Mouse (Mus musculus): ENCODE measurements at regions not wholly inside any gene's neighbourhood (a gene's known extent, or its start where the extent isn't known, plus 50 kb on each side); places are given as distances from the start of the nearest gene placed in this dataset.
A peak's percentile ranks its signal among the peaks of the same experiment; 100 is the strongest.

DNA sequence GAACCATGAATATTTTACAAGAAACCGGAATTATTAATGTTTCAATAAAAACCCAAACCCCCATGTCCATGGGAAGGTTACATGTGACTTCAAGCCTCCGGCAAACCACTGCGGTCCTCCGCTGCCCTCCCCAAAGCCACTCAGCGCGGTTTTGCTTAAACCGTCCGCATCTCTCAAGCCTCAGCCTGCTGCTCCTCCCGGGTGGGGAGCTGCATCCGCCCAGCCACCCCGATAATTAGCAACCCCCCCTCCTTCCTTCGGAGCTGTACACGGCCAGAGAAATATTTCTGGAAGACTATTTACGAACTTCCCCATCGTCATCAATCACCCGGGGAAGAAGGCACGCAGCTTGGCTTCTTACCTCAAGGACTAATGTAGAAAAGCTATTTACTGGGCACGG, 94.7 kb upstream of the Runx3 start:
- 61% methylated on average over 18 of the region's 18 CpGs for WGBS
- H3K27me3 ChIP-seq (replicated peaks; ENCODE audit: control insufficient read depth, insufficient read depth, low read length): peaks cover 17% of the 10 kb centered on the region

DNA sequence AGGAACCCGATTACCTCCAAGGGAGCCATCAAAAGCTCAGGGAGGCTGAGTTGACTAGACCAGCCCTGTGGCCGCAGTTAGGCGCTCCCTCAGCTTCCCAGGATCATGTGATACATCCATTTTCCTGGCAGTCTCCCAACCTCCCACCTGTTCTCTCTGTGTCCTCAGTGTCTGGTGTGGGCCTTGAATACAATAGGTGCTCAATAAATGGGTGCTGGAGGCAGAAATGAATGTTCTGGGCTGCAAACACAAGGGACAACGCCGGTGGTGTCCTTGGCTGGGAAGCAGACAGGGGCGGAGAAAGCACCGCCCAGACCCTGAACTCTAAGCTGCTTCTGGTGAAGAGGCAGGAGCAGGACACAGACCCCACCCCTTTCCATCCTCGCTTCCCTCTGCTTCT, 93.3 kb upstream of the Runx3 start:
- ATAC-seq (replicated peaks; ENCODE audit: low FRiP score): no peak
- no peak overlapping the region for H3K27ac ChIP-seq (ENCODE audit: low read depth, low read length)
- H3K4me3 ChIP-seq (ENCODE audit: low read depth, low read length): no peak overlapping the region
- H3K9me3 ChIP-seq (ENCODE audit: control insufficient read depth, low read length): 0 out of 2 replicates have a peak, but pooled peaks cover 3% of the 10 kb centered on the region
- no peak for DNase-seq (ENCODE audit: low spot score)
- H3K9ac ChIP-seq (ENCODE audit: low read depth, low read length): no peak overlapping the region
- no peaks in the 10 kb centered on the region for H3K4me1 ChIP-seq (replicated peaks; ENCODE audit: control insufficient read depth, insufficient read depth, low read length)
- H3K27me3 ChIP-seq (replicated peaks; ENCODE audit: control insufficient read depth, insufficient read depth, low read length): peaks cover 19% of the 10 kb centered on the region
- H3K36me3 ChIP-seq (ENCODE audit: control insufficient read depth, insufficient read depth, low read length): no peaks in the 10 kb centered on the region
- H3K4me2 ChIP-seq: no peak overlapping the region
- WGBS: 55% methylated on average over 8 of the region's 8 CpGs

More for the DNA sequence above, 94.7 kb upstream of the Runx3 start:
- Histone ChIP-seq H3K4me3 (ENCODE audit: low read depth, low read length) (no peak overlapping the region), H3K36me3 (ENCODE audit: control insufficient read depth, insufficient read depth, low read length) (no peaks in the 10 kb centered on the region), H3K27ac (ENCODE audit: low read depth, low read length) (no peak overlapping the region), H3K9me3 (ENCODE audit: control insufficient read depth, low read length) (0 out of 2 replicates have a peak, but pooled peaks cover 3% of the 10 kb centered on the region), H3K4me2 (no peak overlapping the region), H3K9ac (ENCODE audit: low read depth, low read length) (no peak overlapping the region), H3K4me1 (replicated peaks; ENCODE audit: control insufficient read depth, insufficient read depth, low read length) (no peaks in the 10 kb centered on the region)
- DNase-seq (ENCODE audit: low spot score) (no peak), ATAC-seq (replicated peaks; ENCODE audit: low FRiP score) (no peak)

- H3K4me1 ChIP-seq (replicated peaks; ENCODE audit: control insufficient read depth, insufficient read depth, low read length): no peaks in the 10 kb centered on the region
- ATAC-seq (replicated peaks; ENCODE audit: low FRiP score) (no peak), DNase-seq (ENCODE audit: low spot score) (no peak)
- no peak overlapping the region for H3K4me3 ChIP-seq (ENCODE audit: low read depth, low read length)
- H3K4me2 ChIP-seq: no peak overlapping the region
- H3K9me3 ChIP-seq (ENCODE audit: control insufficient read depth, low read length): no peaks in the 10 kb centered on the region
- 51% methylated on average over 2 of the region's 2 CpGs for WGBS
- H3K27ac ChIP-seq (ENCODE audit: low read depth, low read length): no peak overlapping the region
- H3K9ac ChIP-seq (ENCODE audit: low read depth, low read length): no peak overlapping the region
- peaks cover 21% of the 10 kb centered on the region for H3K27me3 ChIP-seq (replicated peaks; ENCODE audit: control insufficient read depth, insufficient read depth, low read length)
- no peaks in the 10 kb centered on the region for H3K36me3 ChIP-seq (ENCODE audit: control insufficient read depth, insufficient read depth, low read length)
Measured at GRCm38 (mm10) chr4:135029723-135030122, 90.7 kb upstream of the Runx3 start.

DNA sequence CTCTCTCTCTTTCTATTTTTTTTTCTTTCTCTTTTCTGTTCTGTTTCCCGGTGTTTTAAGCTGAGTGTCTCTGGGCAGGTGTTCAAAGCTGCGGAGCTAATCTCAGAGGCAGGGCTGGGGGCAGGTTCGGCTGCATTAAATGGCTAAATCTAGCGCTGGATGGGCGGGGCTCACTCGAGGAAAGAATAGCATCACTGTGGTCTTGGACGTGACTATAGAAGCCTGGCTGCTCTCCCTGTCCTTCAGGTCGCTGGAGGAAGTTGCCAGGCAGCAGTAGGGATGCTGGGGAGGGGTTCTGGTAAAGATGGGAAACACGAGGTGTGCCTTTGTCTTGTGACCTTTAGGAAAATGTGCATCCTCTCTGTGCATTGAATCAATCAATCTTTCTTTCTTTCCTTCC, 88.0 kb upstream of the Runx3 start:
- H3K9me3 ChIP-seq (ENCODE audit: control insufficient read depth, low read length): no peaks in the 10 kb centered on the region
- H3K27ac ChIP-seq (ENCODE audit: low read depth, low read length): no peak overlapping the region
- no peak overlapping the region for H3K9ac ChIP-seq (ENCODE audit: low read depth, low read length)
- 49% methylated on average over 9 of the region's 9 CpGs for WGBS
- no peaks in the 10 kb centered on the region for H3K4me1 ChIP-seq (replicated peaks; ENCODE audit: control insufficient read depth, insufficient read depth, low read length)
- no peak overlapping the region for H3K4me2 ChIP-seq
- peaks cover 9% of the 10 kb centered on the region for H3K27me3 ChIP-seq (replicated peaks; ENCODE audit: control insufficient read depth, insufficient read depth, low read length)
- no peaks in the 10 kb centered on the region for H3K36me3 ChIP-seq (ENCODE audit: control insufficient read depth, insufficient read depth, low read length)
- no peak overlapping the region for H3K4me3 ChIP-seq (ENCODE audit: low read depth, low read length)
- ATAC-seq (replicated peaks; ENCODE audit: low FRiP score): no peak
- DNase-seq (ENCODE audit: low spot score): no peak

DNA sequence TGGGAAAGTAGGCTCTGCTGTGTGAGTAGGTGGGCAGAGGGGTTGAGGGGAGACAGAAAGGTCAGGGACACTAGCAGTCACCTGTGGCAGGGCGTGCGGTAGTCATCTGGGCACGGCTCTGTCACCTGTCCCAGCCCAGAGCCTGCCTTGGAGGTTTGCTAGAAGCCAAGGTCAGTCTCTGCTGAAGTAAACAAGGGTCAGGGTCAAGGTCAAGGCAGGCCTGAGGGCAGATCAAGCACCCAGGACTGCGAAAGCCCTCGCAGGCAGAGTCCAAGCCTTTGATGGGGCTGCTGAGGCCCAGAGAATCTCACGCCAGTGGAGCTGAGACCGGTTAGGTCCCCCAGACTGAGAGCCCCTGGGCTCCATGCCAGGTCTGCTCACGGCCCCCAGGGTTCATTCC, 87.2 kb upstream of the Runx3 start:
- H3K4me2 ChIP-seq: no peak overlapping the region
- DNase-seq (ENCODE audit: low spot score) (no peak), ATAC-seq (replicated peaks; ENCODE audit: low FRiP score) (no peak)
- H3K9me3 ChIP-seq (ENCODE audit: control insufficient read depth, low read length): no peaks in the 10 kb centered on the region
- no peak overlapping the region for H3K27ac ChIP-seq (ENCODE audit: low read depth, low read length)
- H3K27me3 ChIP-seq (replicated peaks; ENCODE audit: control insufficient read depth, insufficient read depth, low read length): peaks cover 9% of the 10 kb centered on the region
- no peak overlapping the region for H3K4me3 ChIP-seq (ENCODE audit: low read depth, low read length)
- no peak overlapping the region for H3K9ac ChIP-seq (ENCODE audit: low read depth, low read length)
- H3K4me1 ChIP-seq (replicated peaks; ENCODE audit: control insufficient read depth, insufficient read depth, low read length): no peaks in the 10 kb centered on the region
- 77% methylated on average over 8 of the region's 8 CpGs for WGBS
- H3K36me3 ChIP-seq (ENCODE audit: control insufficient read depth, insufficient read depth, low read length): no peaks in the 10 kb centered on the region

GRCm38 (mm10) chr4:135034406-135034805, 86.0 kb upstream of the Runx3 start:
- ATAC-seq (replicated peaks; ENCODE audit: low FRiP score) (no peak), DNase-seq (ENCODE audit: low spot score) (peak; percentile 60)
- no peak overlapping the region for H3K27ac ChIP-seq (ENCODE audit: low read depth, low read length)
- no peaks in the 10 kb centered on the region for H3K4me1 ChIP-seq (replicated peaks; ENCODE audit: control insufficient read depth, insufficient read depth, low read length)
- 31% methylated on average over 7 of the region's 7 CpGs for WGBS
- H3K9me3 ChIP-seq (ENCODE audit: control insufficient read depth, low read length): no peaks in the 10 kb centered on the region
- no peaks in the 10 kb centered on the region for H3K36me3 ChIP-seq (ENCODE audit: control insufficient read depth, insufficient read depth, low read length)
- H3K27me3 ChIP-seq (replicated peaks; ENCODE audit: control insufficient read depth, insufficient read depth, low read length): peaks cover 9% of the 10 kb centered on the region
- H3K4me2 ChIP-seq: no peak overlapping the region
- H3K4me3 ChIP-seq (ENCODE audit: low read depth, low read length): no peak overlapping the region
- H3K9ac ChIP-seq (ENCODE audit: low read depth, low read length): no peak overlapping the region

DNA sequence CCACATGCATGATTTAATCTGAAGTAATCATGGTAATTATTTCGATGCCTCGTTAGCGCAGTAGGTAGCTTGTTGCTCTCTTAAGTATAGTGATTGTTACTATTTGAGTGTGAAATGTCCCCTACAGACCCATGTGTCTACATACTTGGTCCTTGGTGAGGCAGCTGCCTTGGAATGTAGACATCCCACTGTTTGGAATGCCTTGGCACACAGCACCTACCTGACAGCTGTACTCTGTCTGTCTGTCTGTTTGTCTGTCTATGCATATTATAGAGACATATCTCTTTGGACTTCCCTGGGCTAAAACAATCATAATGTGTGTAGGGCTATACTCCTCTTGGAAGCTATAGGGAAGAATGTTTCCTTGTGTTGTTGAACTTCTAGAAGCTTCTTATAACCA, 83.7 kb upstream of the Runx3 start:
- H3K27ac ChIP-seq (ENCODE audit: low read depth, low read length): no peak overlapping the region
- H3K9ac ChIP-seq (ENCODE audit: low read depth, low read length): no peak overlapping the region
- no peaks in the 10 kb centered on the region for H3K4me1 ChIP-seq (replicated peaks; ENCODE audit: control insufficient read depth, insufficient read depth, low read length)
- no peaks in the 10 kb centered on the region for H3K36me3 ChIP-seq (ENCODE audit: control insufficient read depth, insufficient read depth, low read length)
- 0 out of 2 replicates have a peak, but pooled peaks cover 3% of the 10 kb centered on the region for H3K27me3 ChIP-seq (replicated peaks; ENCODE audit: control insufficient read depth, insufficient read depth, low read length)
- H3K9me3 ChIP-seq (ENCODE audit: control insufficient read depth, low read length): no peaks in the 10 kb centered on the region
- no peak overlapping the region for H3K4me3 ChIP-seq (ENCODE audit: low read depth, low read length)
- ATAC-seq (replicated peaks; ENCODE audit: low FRiP score) (no peak), DNase-seq (ENCODE audit: low spot score) (no peak)
- 92% methylated on average over 3 of the region's 3 CpGs for WGBS
- H3K4me2 ChIP-seq: no peak overlapping the region

DNA sequence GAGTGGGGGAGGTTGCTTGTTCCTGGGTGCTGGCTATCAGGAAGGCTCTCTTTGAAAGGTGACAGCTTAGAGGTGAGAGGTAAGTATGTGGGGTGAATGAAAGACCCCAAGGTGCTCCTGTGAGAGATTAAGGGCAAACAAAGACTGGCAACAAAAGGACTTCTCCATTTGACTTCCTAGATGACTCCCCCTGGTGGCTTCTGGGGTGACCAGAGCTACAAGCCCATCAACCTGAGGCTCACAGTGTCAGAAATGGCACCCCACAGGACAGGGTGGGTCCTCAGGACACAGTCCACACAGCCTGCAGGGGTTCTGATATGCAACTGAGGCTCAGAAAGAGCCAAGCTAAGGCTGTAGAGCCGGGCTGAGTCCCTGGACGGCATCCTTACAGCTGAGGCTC, 81.2 kb upstream of the Runx3 start:
- H3K36me3 ChIP-seq (ENCODE audit: control insufficient read depth, insufficient read depth, low read length): no peaks in the 10 kb centered on the region
- no peaks in the 10 kb centered on the region for H3K9me3 ChIP-seq (ENCODE audit: control insufficient read depth, low read length)
- H3K4me3 ChIP-seq (ENCODE audit: low read depth, low read length): no peak overlapping the region
- no peak overlapping the region for H3K27ac ChIP-seq (ENCODE audit: low read depth, low read length)
- DNase-seq (ENCODE audit: low spot score): no peak
- no peak for ATAC-seq (replicated peaks; ENCODE audit: low FRiP score)
- WGBS: 61% methylated on average over 2 of the region's 2 CpGs
- H3K27me3 ChIP-seq (replicated peaks; ENCODE audit: control insufficient read depth, insufficient read depth, low read length): no peaks in the 10 kb centered on the region; the same call in 1 of the 2 replicates
- no peaks in the 10 kb centered on the region for H3K4me1 ChIP-seq (replicated peaks; ENCODE audit: control insufficient read depth, insufficient read depth, low read length)
- H3K4me2 ChIP-seq: no peak overlapping the region
- no peak overlapping the region for H3K9ac ChIP-seq (ENCODE audit: low read depth, low read length)

GRCm38 (mm10) chr4:135041921-135042320, 78.5 kb upstream of the Runx3 start:
- ATAC-seq (replicated peaks; ENCODE audit: low FRiP score): no peak
- Histone ChIP-seq H3K36me3 (ENCODE audit: control insufficient read depth, insufficient read depth, low read length) (no peaks in the 10 kb centered on the region), H3K9ac (ENCODE audit: low read depth, low read length) (no peak overlapping the region), H3K9me3 (ENCODE audit: control insufficient read depth, low read length) (no peaks in the 10 kb centered on the region), H3K4me3 (ENCODE audit: low read depth, low read length) (no peak overlapping the region), H3K4me2 (no peak overlapping the region), H3K27me3 (replicated peaks; ENCODE audit: control insufficient read depth, insufficient read depth, low read length) (no peaks in the 10 kb centered on the region; the same call in none of the 2 replicates), H3K27ac (ENCODE audit: low read depth, low read length) (no peak overlapping the region), H3K4me1 (replicated peaks; ENCODE audit: control insufficient read depth, insufficient read depth, low read length) (no peaks in the 10 kb centered on the region)
- 48% methylated on average over 8 of the region's 8 CpGs for WGBS
- DNase-seq (ENCODE audit: low spot score): no peak
